Mouse (Mus musculus) erythroid progenitor cell, adult 5-6 weeks (primary cell): ENCODE measurements at regions not wholly inside any gene's neighbourhood (a gene's known extent, or its start where the extent isn't known, plus 50 kb on each side); places are given as distances from the start of the nearest gene placed in this dataset.

Experiments used
- ATAC-seq: replicated peaks from 2 replicates; pipeline ENCODE4 v1.8.0; 2016; ENCODE audit warnings: moderate number of reproducible peaks, mild to moderate bottlenecking, moderate TSS enrichment, inconsistent platforms; ENCODE audit not compliant: poor library complexity, low FRiP score, severe bottlenecking

DNA sequence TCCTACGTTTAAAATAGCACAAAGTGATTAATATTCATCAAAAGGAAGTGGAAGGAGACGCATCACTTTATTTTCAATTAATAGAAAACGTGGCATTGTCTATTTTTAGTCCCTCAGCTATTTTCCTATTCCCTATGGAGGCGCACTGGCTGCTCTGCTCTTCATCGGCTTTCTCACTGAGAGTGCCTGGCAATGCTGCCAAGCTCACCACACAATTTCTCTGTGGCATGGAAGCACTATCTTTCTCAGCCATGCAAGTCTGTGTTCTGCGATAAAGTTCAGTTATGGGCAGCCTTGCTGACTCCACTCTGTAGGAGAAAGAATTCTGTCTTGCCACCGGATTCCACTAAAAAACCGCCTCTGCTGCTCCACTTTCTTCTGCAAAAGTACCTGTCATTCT, 67.1 kb upstream of the Mgat4c start:
- peak; percentile 61; the same call in 1 of the 2 replicates for ATAC-seq
